Mouse (Mus musculus) myocyte (in vitro differentiated cells): ENCODE measurements at regions not wholly inside any gene's neighbourhood (a gene's known extent, or its start where the extent isn't known, plus 50 kb on each side); places are given as distances from the start of the nearest gene placed in this dataset.

ENCODE experiments used
- H3K27me3 ChIP-seq: one replicate; pipeline ENCODE4 v1.6.1; 2011; ENCODE audit not compliant: control insufficient read depth, insufficient read depth, insufficient read length
- H3K36me3 ChIP-seq: one replicate; pipeline ENCODE4 v1.6.1; 2011; ENCODE audit not compliant: control insufficient read depth, insufficient read depth
- H3K4me2 ChIP-seq: one replicate; pipeline ENCODE4 v1.6.1; 2011; ENCODE audit warnings: low read depth, control low read depth
- H3K4me3 ChIP-seq: one replicate; pipeline ENCODE4 v1.5.1; 2011; ENCODE audit warnings: mild to moderate bottlenecking, control low read depth, moderate library complexity
- H3K79me2 ChIP-seq: one replicate; pipeline ENCODE4 v1.6.1; 2011; ENCODE audit not compliant: control insufficient read depth, insufficient read depth
- H3ac ChIP-seq: one replicate; pipeline ENCODE4 v1.6.1; 2011; ENCODE audit not compliant: control insufficient read depth, insufficient read length
- CEBPB ChIP-seq: IDR thresholded peaks from 2 replicates; pipeline ENCODE4 v1.6.1; 2011; ENCODE audit warnings: mild to moderate bottlenecking, moderate library complexity; ENCODE audit not compliant: poor library complexity, insufficient read depth, severe bottlenecking
- E2F4 ChIP-seq: IDR thresholded peaks from one replicate; pipeline ENCODE4 v1.6.1; 2011; ENCODE audit warnings: mild to moderate bottlenecking, control low read depth, moderate library complexity; ENCODE audit not compliant: insufficient read depth
- MAX ChIP-seq: IDR thresholded peaks from one replicate; pipeline ENCODE4 v1.6.1; 2011; ENCODE audit warnings: low read depth, mild to moderate bottlenecking, control low read depth
- MYOD1 ChIP-seq, 3 experiments: IDR thresholded peaks; one replicate each; pipeline ENCODE4 v1.6.1; 2011; ENCODE audit warnings: control low read depth in 2 of 3, low read depth in 2 of 3, mild to moderate bottlenecking in 2 of 3, moderate library complexity in 1 of 3; ENCODE audit not compliant: insufficient read length in 2 of 3, control insufficient read depth in 1 of 3
- MYOG ChIP-seq, 3 experiments: IDR thresholded peaks; one replicate each; pipeline ENCODE4 v1.6.1; 2011; ENCODE audit warnings: control low read depth in 2 of 3, low read depth in 2 of 3, mild to moderate bottlenecking in 2 of 3; ENCODE audit not compliant: insufficient read length in 2 of 3, control insufficient read depth in 1 of 3, insufficient read depth in 1 of 3
- POLR2A ChIP-seq: IDR thresholded peaks from one replicate; pipeline ENCODE4 v1.6.1; 2011; ENCODE audit warnings: low read depth, mild to moderate bottlenecking, control low read depth, moderate library complexity; ENCODE audit not compliant: insufficient read length
- POLR2AphosphoS2 ChIP-seq: IDR thresholded peaks from one replicate; pipeline ENCODE4 v1.6.1; 2011; ENCODE audit warnings: low read depth, control low read depth; ENCODE audit not compliant: insufficient read length
- REST ChIP-seq: IDR thresholded peaks from one replicate; pipeline ENCODE4 v1.6.1; 2011; ENCODE audit warnings: mild to moderate bottlenecking, control low read depth, moderate library complexity; ENCODE audit not compliant: insufficient read depth, insufficient read length
- SRF ChIP-seq: IDR thresholded peaks from one replicate; pipeline ENCODE4 v1.6.1; 2011; ENCODE audit warnings: low read depth; ENCODE audit not compliant: control insufficient read depth, insufficient read length
- TCF12 ChIP-seq: IDR thresholded peaks from one replicate; pipeline ENCODE4 v1.6.1; 2011; ENCODE audit warnings: mild to moderate bottlenecking, control low read depth; ENCODE audit not compliant: poor library complexity, insufficient read depth, severe bottlenecking
- TCF3 ChIP-seq: IDR thresholded peaks from one replicate; pipeline ENCODE4 v1.6.1; 2011; ENCODE audit warnings: low read depth, control low read depth; ENCODE audit not compliant: insufficient read length
- USF1 ChIP-seq: IDR thresholded peaks from one replicate; pipeline ENCODE4 v1.6.1; 2011; ENCODE audit warnings: low read depth, mild to moderate bottlenecking, control low read depth, moderate library complexity

- no peaks in the 10 kb centered on the region for H3K36me3 ChIP-seq
- no peak overlapping the region for H3K4me3 ChIP-seq
- no peaks in the 10 kb centered on the region for H3K79me2 ChIP-seq
- no peaks in the 10 kb centered on the region for H3K27me3 ChIP-seq
- H3ac ChIP-seq = no peak overlapping the region
- no peak for TF ChIP-seq POLR2AphosphoS2
- TF ChIP-seq TCF3 = no peak
- no peak for TF ChIP-seq SRF
- TF ChIP-seq REST = no peak
- no peak for TF ChIP-seq MYOG (IDR thresholded peaks at IDR 0.05; ENCODE audit: control insufficient read depth in 1 of 3, insufficient read depth in 1 of 3, insufficient read length in 2 of 3, low read depth in 2 of 3)
- no peak for TF ChIP-seq CEBPB
- TF ChIP-seq E2F4 = no peak
- TF ChIP-seq USF1 = no peak
- no peak for TF ChIP-seq POLR2A
- TF ChIP-seq TCF12 = no peak
- TF ChIP-seq MAX = no peak
- TF ChIP-seq MYOD1 (IDR thresholded peaks at IDR 0.05; ENCODE audit: control insufficient read depth in 1 of 3, insufficient read length in 2 of 3, low read depth in 2 of 3) = no peak
- H3K4me2 ChIP-seq = no peak overlapping the region
Measured at GRCm38 (mm10) chr1:137477239-137477638, 517.0 kb upstream of the Nr5a2 start.

DNA sequence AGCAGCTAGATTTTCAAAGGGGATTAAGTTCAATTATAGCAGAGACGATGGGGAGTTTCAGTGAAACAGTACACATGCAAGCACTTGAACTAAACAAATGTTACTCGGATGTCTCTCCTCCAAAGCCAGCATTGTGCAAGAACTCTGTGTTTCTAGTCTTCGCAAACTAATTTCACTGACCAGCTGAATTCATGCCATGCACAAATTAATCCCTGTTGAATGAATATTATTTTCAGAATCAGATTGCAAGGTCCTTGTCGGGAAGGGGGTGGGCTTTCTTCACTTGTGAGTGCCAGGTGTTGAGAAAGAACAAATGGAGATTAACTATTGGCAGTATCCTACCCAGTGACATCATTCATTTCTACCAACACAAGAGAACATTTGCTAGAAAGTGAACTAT is 514.6 kb upstream of the Nr5a2 start:
- TF ChIP-seq POLR2A = no peak
- no peak for TF ChIP-seq POLR2AphosphoS2
- TF ChIP-seq MYOG (IDR thresholded peaks at IDR 0.05; ENCODE audit: control insufficient read depth in 1 of 3, insufficient read depth in 1 of 3, insufficient read length in 2 of 3, low read depth in 2 of 3) = no peak
- no peak for TF ChIP-seq TCF3
- TF ChIP-seq SRF = no peak
- no peak for TF ChIP-seq CEBPB
- TF ChIP-seq REST = no peak
- Histone ChIP-seq H3K4me2 (no peak overlapping the region), H3ac (no peak overlapping the region), H3K27me3 (no peaks in the 10 kb centered on the region), H3K4me3 (no peak overlapping the region), H3K36me3 (no peaks in the 10 kb centered on the region), H3K79me2 (no peaks in the 10 kb centered on the region)

DNA sequence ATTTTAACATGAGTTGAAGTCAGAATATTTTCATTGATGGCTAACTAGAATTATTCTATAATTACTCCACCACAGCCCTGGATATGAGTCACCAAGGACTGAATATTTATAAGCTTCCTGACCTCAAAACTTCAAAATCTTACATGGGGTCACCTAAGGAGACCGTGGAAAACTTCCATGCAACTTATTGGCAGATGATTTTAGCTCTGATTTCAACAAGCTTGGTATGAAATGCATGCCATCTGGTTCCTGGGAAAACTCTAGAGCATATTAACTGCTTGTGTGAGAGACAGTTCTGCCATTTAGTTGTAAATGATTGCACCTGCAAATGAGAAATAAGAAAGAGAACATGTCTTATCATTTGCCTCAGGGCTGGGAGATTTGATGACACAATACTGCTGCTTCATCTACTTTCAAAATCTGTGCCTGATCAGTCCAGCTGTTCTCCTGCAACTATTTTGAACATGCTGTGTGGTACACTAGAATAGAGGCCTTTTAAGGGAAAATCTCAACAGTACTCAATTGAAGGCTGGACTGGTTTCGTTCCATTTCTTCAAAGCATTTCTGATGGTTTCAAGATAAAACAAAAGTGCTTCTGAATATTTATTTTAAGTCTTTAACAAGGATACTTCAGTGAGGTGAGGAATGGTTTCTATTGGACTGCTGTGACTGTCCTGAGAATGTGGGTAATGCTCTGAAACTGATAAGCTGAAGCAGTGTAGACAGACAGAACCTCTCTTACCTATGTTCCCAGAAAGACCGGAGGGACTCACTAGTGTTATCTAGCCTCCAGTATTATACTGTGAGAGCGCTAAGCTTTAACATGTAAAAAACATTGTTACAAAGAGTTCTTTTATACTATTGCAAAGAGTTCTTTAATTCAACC is 513.8 kb upstream of the Nr5a2 start:
- Histone ChIP-seq H3K79me2 (no peaks in the 10 kb centered on the region), H3K4me3 (no peak overlapping the region), H3ac (no peak overlapping the region), H3K4me2 (peak overlapping the region; percentile 1), H3K36me3 (no peaks in the 10 kb centered on the region), H3K27me3 (no peaks in the 10 kb centered on the region)
- TF ChIP-seq E2F4 (no peak), MYOD1 (IDR thresholded peaks at IDR 0.05; ENCODE audit: control insufficient read depth in 1 of 3, insufficient read length in 2 of 3, low read depth in 2 of 3) (peak in 1 of 3 experiments; percentile 6), MYOG (IDR thresholded peaks at IDR 0.05; ENCODE audit: control insufficient read depth in 1 of 3, insufficient read depth in 1 of 3, insufficient read length in 2 of 3, low read depth in 2 of 3) (peak in 1 of 3 experiments; percentile 37)

- no peak overlapping the region for H3ac ChIP-seq
- H3K4me2 ChIP-seq = no peak overlapping the region
- no peaks in the 10 kb centered on the region for H3K79me2 ChIP-seq
- H3K36me3 ChIP-seq = no peaks in the 10 kb centered on the region
- H3K27me3 ChIP-seq = no peaks in the 10 kb centered on the region
- no peak overlapping the region for H3K4me3 ChIP-seq
- TF ChIP-seq MYOD1 (IDR thresholded peaks at IDR 0.05; ENCODE audit: control insufficient read depth in 1 of 3, insufficient read length in 2 of 3, low read depth in 2 of 3) = no peak
- TF ChIP-seq POLR2A = no peak
Measured at GRCm38 (mm10) chr1:137464971-137465370, 504.7 kb upstream of the Nr5a2 start.

- Histone ChIP-seq H3K36me3 (no peaks in the 10 kb centered on the region), H3K4me2 (no peak overlapping the region), H3K27me3 (no peaks in the 10 kb centered on the region), H3ac (no peak overlapping the region), H3K4me3 (no peak overlapping the region), H3K79me2 (no peaks in the 10 kb centered on the region)
- TF ChIP-seq CEBPB (no peak), MYOG (IDR thresholded peaks at IDR 0.05; ENCODE audit: control insufficient read depth in 1 of 3, insufficient read depth in 1 of 3, insufficient read length in 2 of 3, low read depth in 2 of 3) (no peak), TCF3 (no peak), TCF12 (no peak), E2F4 (no peak), SRF (no peak), POLR2AphosphoS2 (no peak), MAX (no peak), MYOD1 (IDR thresholded peaks at IDR 0.05; ENCODE audit: control insufficient read depth in 1 of 3, insufficient read length in 2 of 3, low read depth in 2 of 3) (no peak), REST (no peak), USF1 (no peak), POLR2A (no peak)
Measured at GRCm38 (mm10) chr1:137461189-137461588, 500.9 kb upstream of the Nr5a2 start.
